Mouse (Mus musculus): Measurements from ENCODE around the gene Smc3. TPM values are rescaled to one million over a fixed set of nuclear protein-coding genes. Genes with fewer than 3 reads are reported as not detected.

The Smc3 gene
- total and polyA plus RNA-seq, 2 experiments from 2014 or later = 26.1 to 45.7 TPM

DNA sequence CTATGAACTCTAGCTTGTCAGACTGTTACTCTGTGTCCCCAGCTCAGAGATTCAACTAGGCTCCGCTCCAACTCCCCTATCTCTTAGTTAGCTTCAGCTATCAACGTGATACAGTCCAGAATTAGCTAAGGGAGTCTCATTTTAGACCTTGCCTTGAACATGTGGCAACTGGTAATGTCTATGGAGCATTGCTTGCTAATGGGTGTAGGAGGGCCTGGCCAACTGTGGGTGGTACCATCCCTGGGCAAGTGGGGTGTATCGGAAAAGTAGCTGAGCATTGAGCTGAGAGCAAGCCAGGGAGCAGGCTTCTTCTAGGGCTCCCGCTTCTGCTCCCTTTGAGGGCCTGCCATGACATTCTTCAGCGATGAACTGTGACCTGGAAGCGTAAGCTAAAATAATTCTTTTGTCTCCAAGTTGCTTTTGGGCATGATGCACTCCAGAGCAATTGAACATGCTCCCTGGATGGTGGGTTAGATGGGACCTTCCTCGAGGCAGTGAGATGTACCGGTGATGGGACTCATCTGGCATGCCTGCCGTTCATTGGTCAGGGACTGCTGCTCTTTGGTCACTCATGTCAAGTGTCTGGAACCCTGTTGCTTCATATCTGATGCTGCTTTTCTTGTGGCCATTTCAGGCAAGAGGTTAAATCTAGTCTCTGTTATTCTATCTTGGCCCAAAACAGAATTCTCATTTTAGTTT, 60.7 kb downstream of the Smc3 start:
- H3K27ac ChIP-seq (ENCODE audit: low read depth, low read length) = no peak overlapping the region
- WGBS = 84% methylated on average over 9 of the region's 9 CpGs
- DNase-seq (ENCODE audit: low spot score) = no peak
- no peaks in the 10 kb centered on the region for H3K4me1 ChIP-seq (ENCODE audit: insufficient read depth, low read length)
- no peak for ATAC-seq (ENCODE audit: low FRiP score)
- no peak for TF ChIP-seq CTCF (IDR thresholded peaks at IDR 0.05)
- no peak overlapping the region for H3K4me2 ChIP-seq (ENCODE audit: low read depth, low read length, poor library complexity, severe bottlenecking)
- H3K36me3 ChIP-seq (ENCODE audit: insufficient read depth, low read length) = no peaks in the 10 kb centered on the region
- H3K27me3 ChIP-seq (ENCODE audit: insufficient read depth, low read length) = no peaks in the 10 kb centered on the region
- no peaks in the 10 kb centered on the region for H3K9me3 ChIP-seq (ENCODE audit: low read length)
- H3K9ac ChIP-seq (replicated peaks; ENCODE audit: low read length, poor library complexity, severe bottlenecking) = no peak overlapping the region
- no peak overlapping the region for H3K4me3 ChIP-seq (ENCODE audit: low read depth, low read length)

DNA sequence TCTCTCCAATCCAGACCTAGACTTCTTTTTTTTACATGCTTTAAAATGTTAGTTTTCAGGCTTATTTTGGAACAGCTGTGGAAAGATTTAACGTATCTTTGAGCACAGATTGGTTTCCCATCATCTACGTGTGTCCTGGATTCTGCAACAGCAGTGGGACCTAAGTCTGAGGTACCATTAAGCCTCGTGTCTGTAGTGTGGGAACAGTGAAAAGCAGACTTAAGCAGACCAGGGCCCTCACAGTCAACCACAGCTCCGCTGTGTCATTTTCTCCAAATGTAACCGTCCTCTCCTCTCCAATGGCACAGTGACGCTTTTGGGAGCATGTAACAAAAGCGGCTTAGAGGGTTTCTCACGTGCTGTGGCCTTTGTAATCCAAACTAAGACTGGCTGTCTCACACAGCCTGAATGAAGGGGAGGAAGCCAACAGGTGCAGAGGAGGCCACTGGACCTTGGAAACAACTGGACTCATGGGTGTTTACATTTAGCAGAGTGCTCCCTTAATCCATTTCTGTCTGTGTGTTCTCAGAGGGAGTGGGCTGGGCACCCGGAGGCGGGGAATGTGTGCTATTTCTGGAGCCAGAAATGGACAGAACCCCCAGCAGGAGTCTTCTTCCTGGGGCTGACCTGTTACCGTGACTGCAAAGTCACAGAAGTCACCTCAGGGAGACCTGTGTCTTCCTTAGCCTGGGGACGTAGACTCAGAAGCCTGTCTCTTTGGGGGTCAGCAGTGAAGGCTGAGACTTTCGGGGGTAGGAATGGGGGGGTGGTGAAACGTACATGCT, 61.9 kb downstream of the Smc3 start:
- DNase-seq (ENCODE audit: low spot score) = no peak

DNA sequence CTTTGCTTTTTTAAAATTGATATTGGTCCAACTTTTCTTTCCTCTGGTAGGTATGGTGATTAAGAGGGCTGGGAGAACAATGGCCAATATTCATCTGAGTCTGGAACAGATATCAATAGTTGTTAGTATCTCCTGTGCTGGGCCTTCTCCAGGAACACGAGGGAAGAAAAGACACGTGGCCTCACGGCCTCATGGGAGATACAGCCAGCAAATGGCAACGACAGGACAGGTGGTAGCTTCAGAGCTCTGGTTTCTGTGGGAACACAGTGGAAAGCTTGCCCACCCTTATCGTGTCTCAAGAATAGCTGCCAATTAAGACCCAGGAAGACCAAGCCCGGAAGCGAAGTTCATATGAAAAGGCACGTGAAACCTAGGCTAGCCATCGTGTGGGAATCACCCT, 64.6 kb downstream of the Smc3 start:
- DNase-seq (ENCODE audit: low spot score) (no peak), ATAC-seq (ENCODE audit: low FRiP score) (no peak)
- no peaks in the 10 kb centered on the region for H3K9me3 ChIP-seq (ENCODE audit: low read length)
- H3K27ac ChIP-seq (ENCODE audit: low read depth, low read length) = no peak overlapping the region
- H3K27me3 ChIP-seq (ENCODE audit: insufficient read depth, low read length) = no peaks in the 10 kb centered on the region
- no peak overlapping the region for H3K9ac ChIP-seq (replicated peaks; ENCODE audit: low read length, poor library complexity, severe bottlenecking)
- no peaks in the 10 kb centered on the region for H3K4me1 ChIP-seq (ENCODE audit: insufficient read depth, low read length)
- no peak overlapping the region for H3K4me2 ChIP-seq (ENCODE audit: low read depth, low read length, poor library complexity, severe bottlenecking)
- no peaks in the 10 kb centered on the region for H3K36me3 ChIP-seq (ENCODE audit: insufficient read depth, low read length)
- no peak overlapping the region for H3K4me3 ChIP-seq (ENCODE audit: low read depth, low read length)
- WGBS = 91% methylated on average over 9 of the region's 9 CpGs
- TF ChIP-seq CTCF (IDR thresholded peaks at IDR 0.05) = no peak

More for the DNA sequence above, 61.9 kb downstream of the Smc3 start:
- no peak overlapping the region for H3K9ac ChIP-seq (replicated peaks; ENCODE audit: low read length, poor library complexity, severe bottlenecking)
- no peaks in the 10 kb centered on the region for H3K27me3 ChIP-seq (ENCODE audit: insufficient read depth, low read length)
- TF ChIP-seq CTCF (IDR thresholded peaks at IDR 0.05) = no peak
- H3K4me2 ChIP-seq (ENCODE audit: low read depth, low read length, poor library complexity, severe bottlenecking) = no peak overlapping the region
- ATAC-seq (ENCODE audit: low FRiP score) = no peak
- no peaks in the 10 kb centered on the region for H3K36me3 ChIP-seq (ENCODE audit: insufficient read depth, low read length)
- H3K9me3 ChIP-seq (ENCODE audit: low read length) = no peaks in the 10 kb centered on the region
- H3K4me3 ChIP-seq (ENCODE audit: low read depth, low read length) = no peak overlapping the region
- H3K27ac ChIP-seq (ENCODE audit: low read depth, low read length) = no peak overlapping the region
- no peaks in the 10 kb centered on the region for H3K4me1 ChIP-seq (ENCODE audit: insufficient read depth, low read length)
- WGBS = 40% methylated on average over 14 of the region's 14 CpGs

DNA sequence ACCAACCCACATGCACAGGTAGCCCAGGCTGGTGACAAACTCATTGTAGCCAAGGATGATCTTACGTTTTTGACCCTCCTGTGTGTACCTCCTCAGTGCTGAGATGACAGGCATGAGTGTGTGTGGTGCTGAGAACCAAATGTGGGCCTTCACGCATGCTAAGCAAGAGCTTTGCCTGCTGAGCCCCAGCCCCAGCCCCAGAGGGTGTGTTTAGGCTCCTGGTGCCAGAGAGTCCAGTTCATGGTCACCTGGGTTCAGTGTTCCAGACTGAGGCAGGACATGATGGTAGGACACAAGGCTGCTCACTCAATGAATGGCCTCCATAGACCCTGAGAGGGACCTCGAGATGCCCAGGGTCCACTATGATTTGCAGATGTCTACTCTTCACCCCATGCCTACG, 65.2 kb downstream of the Smc3 start:
- 89% methylated on average over 4 of the region's 4 CpGs for WGBS
- ATAC-seq (ENCODE audit: low FRiP score) (no peak), DNase-seq (ENCODE audit: low spot score) (no peak)
- Histone ChIP-seq H3K36me3 (ENCODE audit: insufficient read depth, low read length) (no peaks in the 10 kb centered on the region), H3K9ac (replicated peaks; ENCODE audit: low read length, poor library complexity, severe bottlenecking) (no peak overlapping the region), H3K9me3 (ENCODE audit: low read length) (no peaks in the 10 kb centered on the region), H3K4me3 (ENCODE audit: low read depth, low read length) (no peak overlapping the region), H3K27ac (ENCODE audit: low read depth, low read length) (no peak overlapping the region), H3K27me3 (ENCODE audit: insufficient read depth, low read length) (no peaks in the 10 kb centered on the region), H3K4me1 (ENCODE audit: insufficient read depth, low read length) (no peaks in the 10 kb centered on the region), H3K4me2 (ENCODE audit: low read depth, low read length, poor library complexity, severe bottlenecking) (no peak overlapping the region)
- no peak for TF ChIP-seq CTCF (IDR thresholded peaks at IDR 0.05)

DNA sequence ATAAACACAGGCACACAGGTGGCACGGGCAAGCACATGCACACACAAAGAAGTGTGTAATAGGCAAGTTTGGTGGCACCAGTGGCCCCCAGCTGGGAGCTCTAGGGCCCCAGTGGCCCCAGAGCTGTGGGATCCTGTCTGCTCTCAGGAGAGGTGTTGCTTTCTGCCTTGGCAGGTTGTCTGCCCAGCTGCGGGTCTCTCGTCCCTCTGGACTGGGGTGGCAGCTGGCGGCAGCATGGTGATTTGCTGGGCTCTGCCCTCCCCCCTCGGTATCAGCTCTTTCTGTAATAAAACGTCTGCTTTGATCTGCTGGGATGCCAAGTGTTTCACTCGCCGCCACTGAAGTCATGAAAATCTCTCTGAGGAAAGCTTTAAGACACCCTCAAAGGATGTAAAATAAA, 66.5 kb downstream of the Smc3 start:
- H3K27ac ChIP-seq (ENCODE audit: low read depth, low read length) = no peak overlapping the region
- H3K4me1 ChIP-seq (ENCODE audit: insufficient read depth, low read length) = no peaks in the 10 kb centered on the region
- no peak overlapping the region for H3K4me3 ChIP-seq (ENCODE audit: low read depth, low read length)
- WGBS = 34% methylated on average over 8 of the region's 8 CpGs
- no peak overlapping the region for H3K9ac ChIP-seq (replicated peaks; ENCODE audit: low read length, poor library complexity, severe bottlenecking)
- no peaks in the 10 kb centered on the region for H3K9me3 ChIP-seq (ENCODE audit: low read length)
- no peak for ATAC-seq (ENCODE audit: low FRiP score)
- H3K27me3 ChIP-seq (ENCODE audit: insufficient read depth, low read length) = no peaks in the 10 kb centered on the region
- DNase-seq (ENCODE audit: low spot score) = no peak
- H3K36me3 ChIP-seq (ENCODE audit: insufficient read depth, low read length) = no peaks in the 10 kb centered on the region
- TF ChIP-seq CTCF (IDR thresholded peaks at IDR 0.05) = no peak
- H3K4me2 ChIP-seq (ENCODE audit: low read depth, low read length, poor library complexity, severe bottlenecking) = no peak overlapping the region

DNA sequence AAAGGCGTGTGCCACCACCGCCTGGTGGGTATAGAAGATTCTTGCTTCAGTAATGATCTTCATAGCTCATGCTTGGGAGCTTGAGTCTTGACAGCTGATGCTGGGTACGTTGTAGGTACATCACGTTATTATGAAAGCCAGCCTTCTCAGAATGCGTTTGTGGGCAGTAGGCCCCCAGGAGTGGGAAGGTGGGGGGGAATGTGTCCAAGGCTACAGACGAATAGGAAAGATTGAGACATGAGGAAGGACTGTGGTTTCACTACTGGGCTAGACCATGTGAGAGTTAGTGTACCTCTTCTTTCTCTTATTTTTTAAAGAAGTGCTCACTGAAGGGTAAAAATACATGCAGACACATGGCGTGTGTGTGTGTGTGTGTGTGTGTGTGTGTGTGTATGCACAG, 68.6 kb downstream of the Smc3 start:
- Histone ChIP-seq H3K4me2 (ENCODE audit: low read depth, low read length, poor library complexity, severe bottlenecking) (no peak overlapping the region), H3K36me3 (ENCODE audit: insufficient read depth, low read length) (no peaks in the 10 kb centered on the region), H3K27me3 (ENCODE audit: insufficient read depth, low read length) (peaks cover 6% of the 10 kb centered on the region), H3K9ac (replicated peaks; ENCODE audit: low read length, poor library complexity, severe bottlenecking) (no peak overlapping the region), H3K27ac (ENCODE audit: low read depth, low read length) (no peak overlapping the region), H3K4me1 (ENCODE audit: insufficient read depth, low read length) (no peaks in the 10 kb centered on the region), H3K9me3 (ENCODE audit: low read length) (no peaks in the 10 kb centered on the region), H3K4me3 (ENCODE audit: low read depth, low read length) (no peak overlapping the region)
- TF ChIP-seq CTCF (IDR thresholded peaks at IDR 0.05) = no peak
- ATAC-seq (ENCODE audit: low FRiP score) (no peak), DNase-seq (ENCODE audit: low spot score) (no peak)
- WGBS = 88% methylated on average over 7 of the region's 7 CpGs

All from midbrain, postnatal 0 days (tissue).